Comparison of ENCODE assay signal across 15 mouse cellular contexts in genomic region chr5:148418436-148418835, GRCm38 (mm10).
"Had no signal": no experiment of that assay in that cellular context is flagged by ENCODE, and none has a peak within 500 bp of the region (broad histone marks: within the 10 kb centered on the region; RNA-seq: fewer than 3 reads in every experiment).

No protein-coding gene starts in this region.

- H3K4me1 ChIP-seq: hindbrain, embryonic 10.5 days; hindbrain, embryonic 12.5 days; limb, embryonic 10.5 days; limb, embryonic 12.5 days; liver, embryonic 13.5 days had no signal

- ATAC-seq: hindbrain, embryonic 16.5 days had no signal

- H3K27me3 ChIP-seq: heart, embryonic 12.5 days; hindbrain, embryonic 12.5 days had no signal

- H3K4me3 ChIP-seq: heart, embryonic 10.5 days; heart, embryonic 12.5 days; hindbrain, embryonic 10.5 days; hindbrain, embryonic 12.5 days; limb, embryonic 10.5 days; limb, embryonic 12.5 days; liver, embryonic 13.5 days had no signal

- H3K9me3 ChIP-seq: heart, embryonic 10.5 days; hindbrain, embryonic 12.5 days; limb, embryonic 10.5 days; limb, embryonic 12.5 days had no signal

- H3K27ac ChIP-seq: gastrocnemius, adult 2 months; heart, embryonic 10.5 days; hindbrain, embryonic 10.5 days; hindbrain, embryonic 12.5 days; hindbrain, embryonic 14.5 days; layer of hippocampus, adult 2 months; left cerebral cortex, adult 2 months; limb, embryonic 10.5 days; limb, embryonic 12.5 days; liver, embryonic 13.5 days had no signal

- H3K4me2 ChIP-seq: heart, embryonic 12.5 days; hindbrain, embryonic 12.5 days; hindbrain, embryonic 14.5 days; limb, embryonic 12.5 days; liver, embryonic 13.5 days had no signal

- DNase-seq: gastrocnemius, postnatal 25 days; kidney, adult 11 months; liver; liver, embryonic 13.5 days had no signal

- H3K36me3 ChIP-seq: heart, embryonic 10.5 days; heart, embryonic 12.5 days; hindbrain, embryonic 10.5 days; hindbrain, embryonic 12.5 days; limb, embryonic 10.5 days; limb, embryonic 12.5 days; liver, embryonic 13.5 days had no signal

- H3K9ac ChIP-seq: heart, embryonic 12.5 days; hindbrain, embryonic 12.5 days; hindbrain, embryonic 14.5 days; limb, embryonic 12.5 days; liver, embryonic 13.5 days had no signal
